ENCODE assay signal across 19 mouse cellular contexts in the genomic region with DNA sequence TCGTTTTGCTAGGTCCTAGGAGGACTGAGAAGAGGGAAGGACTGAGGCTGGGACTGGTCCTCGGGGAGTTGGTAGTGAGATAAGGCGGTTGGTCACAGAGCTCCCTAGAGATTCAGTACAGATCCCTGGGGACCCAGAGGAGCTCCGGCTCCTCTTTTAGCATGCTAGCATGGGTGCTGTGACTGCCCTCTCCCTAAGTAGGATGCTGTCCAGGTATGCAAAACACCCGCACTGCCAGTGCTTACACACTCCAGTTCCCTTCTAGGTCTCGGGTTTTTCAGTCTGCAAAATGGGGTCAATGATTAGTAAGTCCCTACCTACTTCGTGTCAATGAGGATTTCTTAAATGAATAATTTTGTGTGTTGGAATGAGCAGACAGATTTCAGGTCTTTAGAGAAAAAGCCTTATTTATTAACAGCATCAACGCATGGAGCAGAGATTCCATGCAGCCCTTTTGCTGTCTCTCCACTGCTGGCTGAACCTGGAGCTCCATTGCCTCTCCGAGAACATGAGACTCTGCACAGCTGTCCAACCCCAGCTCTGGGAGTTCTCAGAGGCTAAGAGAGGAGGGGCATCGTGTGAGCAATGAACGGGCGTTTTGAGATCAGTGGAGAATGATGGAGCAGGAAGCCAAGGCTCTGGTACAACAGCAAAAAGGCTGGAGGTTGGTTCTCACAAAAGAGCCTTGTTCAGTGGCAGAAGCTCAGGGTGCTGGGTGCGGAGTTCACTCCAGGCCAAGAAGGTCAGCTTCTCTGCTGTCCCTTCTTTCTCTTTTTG. TPM values are rescaled to one million over a fixed set of nuclear protein-coding genes. Genes with fewer than 3 reads are reported as not detected.
DNase-seq lines count a peak whose midpoint lies in the region; ATAC-seq and TF ChIP-seq lines count a peak whose summit lies in the region.
"Had no signal": no experiment of that assay in that cellular context is flagged by ENCODE, and none has a peak within 500 bp of the region (broad histone marks: within the 10 kb centered on the region; RNA-seq: fewer than 3 reads in every experiment).

No protein-coding gene starts in this region.

- intact Hi-C loops in left cerebral cortex, postnatal 4 days (cut with DNase I), result no loop called here
- intact Hi-C loops in left cerebral cortex, adult 2 months (cut with DNase I), result no loop called here

- TF ChIP-seq POLR2A in kidney, adult 2 months (IDR thresholded peaks at IDR 0.05; ENCODE audit: low read depth, low read length), result no peak

- no peaks in the 10 kb centered on the region for H3K27me3 ChIP-seq in embryonic facial prominence, embryonic 14.5 days (replicated peaks; ENCODE audit: control insufficient read depth, insufficient read depth, low read length)
- H3K27me3 ChIP-seq in embryonic facial prominence, embryonic 10.5 days (replicated peaks; ENCODE audit: low read depth, poor library complexity, severe bottlenecking), result 0 out of 2 replicates have a peak, but pooled peaks cover 9% of the 10 kb centered on the region
- H3K27me3 ChIP-seq in kidney, adult 2 months (replicated peaks; ENCODE audit: control insufficient read depth, insufficient read depth, low read length), result no peaks in the 10 kb centered on the region
- H3K27me3 ChIP-seq: forebrain, embryonic 13.5 days; hindbrain, embryonic 12.5 days; limb, embryonic 13.5 days; liver, embryonic 13.5 days; lung, embryonic 15.5 days had no signal

- DNase-seq in embryonic facial prominence, embryonic 14.5 days (ENCODE audit: low spot score), result peak; percentile 54
- no peak for DNase-seq in embryonic facial prominence, embryonic 10.5 days (ENCODE audit: low spot score)
- peak; percentile 55 for DNase-seq in kidney, adult 2 months
- no peak for DNase-seq in kidney, postnatal 14 days
- peak; percentile 8 for DNase-seq in left cerebral cortex, postnatal 4 days
- no peak for DNase-seq in left cerebral cortex, adult 2 months (ENCODE audit: extremely low spot score in 1 of 2, low spot score in 2 of 2)
- peak; percentile 18 for DNase-seq in telencephalon, adult 2 months (ENCODE audit: low read depth, low spot score)
- DNase-seq: adrenal gland, postnatal 14 days; cerebellum, adult 11 months; liver, embryonic 13.5 days; thymus, postnatal 36 days had no signal

- TF ChIP-seq CTCF in kidney, adult 2 months (conservative IDR thresholded peaks at IDR 0.05; ENCODE audit: insufficient read depth, insufficient read length, low read depth, low read length), result no peak
- no peak for TF ChIP-seq CTCF in left cerebral cortex, adult 2 months (IDR thresholded peaks at IDR 0.05)

- H3K36me3 ChIP-seq in embryonic facial prominence, embryonic 14.5 days (ENCODE audit: control insufficient read depth, insufficient read depth, low read length), result no peaks in the 10 kb centered on the region
- H3K36me3 ChIP-seq in embryonic facial prominence, embryonic 10.5 days (replicated peaks), result no peaks in the 10 kb centered on the region
- H3K36me3 ChIP-seq in kidney, adult 2 months (ENCODE audit: control insufficient read depth, insufficient read depth, low read length), result no peaks in the 10 kb centered on the region
- H3K36me3 ChIP-seq: heart, embryonic 10.5 days; hindbrain, embryonic 12.5 days; limb, embryonic 13.5 days; liver, embryonic 13.5 days; lung, embryonic 15.5 days; midbrain, embryonic 10.5 days had no signal

- WGBS in embryonic facial prominence, embryonic 14.5 days, result 61% methylated on average over 13 of the region's 13 CpGs
- 72% methylated on average over 13 of the region's 13 CpGs for WGBS in embryonic facial prominence, embryonic 10.5 days
- WGBS in kidney, adult 2 months, result 65% methylated on average over 13 of the region's 13 CpGs

- no peak overlapping the region for H3K27ac ChIP-seq in embryonic facial prominence, embryonic 14.5 days (replicated peaks; ENCODE audit: low read depth, low read length)
- H3K27ac ChIP-seq in embryonic facial prominence, embryonic 10.5 days (replicated peaks), result no peak overlapping the region
- H3K27ac ChIP-seq in kidney, adult 2 months (ENCODE audit: insufficient read depth, low read depth, low read length), result no peak overlapping the region
- no peak overlapping the region for H3K27ac ChIP-seq in left cerebral cortex, adult 2 months
- H3K27ac ChIP-seq: forebrain, embryonic 13.5 days; heart, embryonic 10.5 days; hindbrain, embryonic 12.5 days; limb, embryonic 13.5 days; liver, embryonic 13.5 days; lung, embryonic 15.5 days; macrophage; midbrain, embryonic 10.5 days had no signal

- ATAC-seq in embryonic facial prominence, embryonic 14.5 days (ENCODE audit: low read depth), result no peak

- H3K4me1 ChIP-seq in embryonic facial prominence, embryonic 14.5 days (ENCODE audit: control insufficient read depth, insufficient read depth, low read length), result peaks cover 26% of the 10 kb centered on the region
- peaks cover 19% of the 10 kb centered on the region for H3K4me1 ChIP-seq in embryonic facial prominence, embryonic 10.5 days
- no peaks in the 10 kb centered on the region for H3K4me1 ChIP-seq in kidney, adult 2 months (ENCODE audit: control insufficient read depth, insufficient read depth, low read length)
- H3K4me1 ChIP-seq: liver, embryonic 13.5 days had no signal

- H3K9me3 ChIP-seq in embryonic facial prominence, embryonic 14.5 days (ENCODE audit: control insufficient read depth, low read length), result no peaks in the 10 kb centered on the region
- H3K9me3 ChIP-seq in embryonic facial prominence, embryonic 10.5 days, result no peaks in the 10 kb centered on the region
- H3K9me3 ChIP-seq: forebrain, embryonic 13.5 days; heart, embryonic 10.5 days; hindbrain, embryonic 12.5 days; limb, embryonic 13.5 days; liver, embryonic 13.5 days; lung, embryonic 15.5 days; midbrain, embryonic 10.5 days had no signal

- H3K9ac ChIP-seq in embryonic facial prominence, embryonic 14.5 days (ENCODE audit: low read depth, low read length), result no peak overlapping the region
- H3K9ac ChIP-seq: forebrain, embryonic 13.5 days; hindbrain, embryonic 12.5 days; limb, embryonic 13.5 days; liver, embryonic 13.5 days; lung, embryonic 15.5 days had no signal

- no peak overlapping the region for H3K4me3 ChIP-seq in embryonic facial prominence, embryonic 14.5 days (ENCODE audit: low read depth, low read length)
- no peak overlapping the region for H3K4me3 ChIP-seq in embryonic facial prominence, embryonic 10.5 days
- no peak overlapping the region for H3K4me3 ChIP-seq in kidney, adult 2 months (ENCODE audit: insufficient read depth, low read depth, low read length)
- no peak overlapping the region for H3K4me3 ChIP-seq in left cerebral cortex, adult 2 months
- H3K4me3 ChIP-seq: forebrain, embryonic 13.5 days; heart, embryonic 10.5 days; hindbrain, embryonic 12.5 days; limb, embryonic 13.5 days; liver, embryonic 13.5 days; lung, embryonic 15.5 days; midbrain, embryonic 10.5 days had no signal

- no peak overlapping the region for H3K4me2 ChIP-seq in embryonic facial prominence, embryonic 14.5 days (ENCODE audit: low read depth, low read length)
- H3K4me2 ChIP-seq: forebrain, embryonic 13.5 days; hindbrain, embryonic 12.5 days; liver, embryonic 13.5 days; lung, embryonic 15.5 days had no signal

RNA-seq across cellular contexts. Expression of gene Klhl29, which starts 36.5 kb away (rescaled TPM):
- polyA plus RNA-seq in embryonic facial prominence, embryonic 14.5 days (2014; fragmentation: Nextera tagmentation; extraction: Ambion mirVana), result 3.6 and 3.7 TPM in 2 replicates
- 1.00 and 1.2 TPM in 2 replicates for polyA plus RNA-seq in embryonic facial prominence, embryonic 10.5 days (2016; fragmentation: Nextera tagmentation; extraction: Ambion mirVana)
- polyA plus RNA-seq in kidney, adult 2 months (2012; rRNA removed), result 2.4 and 3.1 TPM in 2 replicates
- 10 to 100 TPM; 39.9 to 42.8 TPM for total RNA-seq in left cerebral cortex, postnatal 4 days (2021)
- total RNA-seq in left cerebral cortex, adult 2 months (2021), result 10 to 100 TPM; 43.2 to 44.3 TPM
- total RNA-seq: MEL had no signal
- polyA plus RNA-seq: macrophage had no signal

Comparison
In these comparisons a context has a peak if more than half of its experiments do, and no peak if none do; other contexts are left out.
1. DNase-seq: peak in embryonic facial prominence, embryonic 14.5 days (single experiment), kidney, adult 2 months (single experiment), left cerebral cortex, postnatal 4 days (single experiment) and telencephalon, adult 2 months (single experiment); none in embryonic facial prominence, embryonic 10.5 days (single experiment), kidney, postnatal 14 days (single experiment) and left cerebral cortex, adult 2 months (0 of 2).